Mouse (Mus musculus): ENCODE results near the gene R3hdm4.
"Not testable (repeated sequence)": the region's sequence is repeated elsewhere in the genome, so short reads cannot be mapped to it uniquely, and the experiment has no call there.

R3hdm4 gene

GRCm38 (mm10) chr10:79906712-79907111 is 14.3 kb downstream of the R3hdm4 start:
- no peak for DNase-seq (ENCODE audit: extremely low spot score, low spot score)

DNA sequence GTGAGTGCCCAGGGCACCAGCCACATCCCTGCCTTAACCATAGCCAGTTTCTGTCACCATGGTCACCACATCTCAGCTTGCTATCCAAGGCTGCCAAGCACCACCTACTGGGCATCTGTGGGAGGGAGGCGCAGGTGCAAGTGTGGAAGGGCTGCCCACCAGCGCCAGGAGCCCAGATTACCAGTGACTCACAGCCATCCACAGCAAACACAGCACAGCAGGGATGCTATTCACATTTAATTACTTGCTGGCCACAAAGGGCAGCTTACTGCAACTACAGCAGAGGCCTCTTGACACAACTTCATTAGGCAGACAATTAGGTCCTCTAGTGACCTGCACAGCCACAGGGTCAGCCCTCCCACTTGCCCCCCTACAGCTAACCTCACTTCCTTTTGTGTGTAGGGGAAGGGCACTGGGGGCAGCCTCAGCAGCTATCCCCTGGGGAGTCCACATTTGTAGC is 20.0 kb downstream of the R3hdm4 start:
- DNase-seq (ENCODE audit: extremely low spot score, low spot score), result no peak

DNA sequence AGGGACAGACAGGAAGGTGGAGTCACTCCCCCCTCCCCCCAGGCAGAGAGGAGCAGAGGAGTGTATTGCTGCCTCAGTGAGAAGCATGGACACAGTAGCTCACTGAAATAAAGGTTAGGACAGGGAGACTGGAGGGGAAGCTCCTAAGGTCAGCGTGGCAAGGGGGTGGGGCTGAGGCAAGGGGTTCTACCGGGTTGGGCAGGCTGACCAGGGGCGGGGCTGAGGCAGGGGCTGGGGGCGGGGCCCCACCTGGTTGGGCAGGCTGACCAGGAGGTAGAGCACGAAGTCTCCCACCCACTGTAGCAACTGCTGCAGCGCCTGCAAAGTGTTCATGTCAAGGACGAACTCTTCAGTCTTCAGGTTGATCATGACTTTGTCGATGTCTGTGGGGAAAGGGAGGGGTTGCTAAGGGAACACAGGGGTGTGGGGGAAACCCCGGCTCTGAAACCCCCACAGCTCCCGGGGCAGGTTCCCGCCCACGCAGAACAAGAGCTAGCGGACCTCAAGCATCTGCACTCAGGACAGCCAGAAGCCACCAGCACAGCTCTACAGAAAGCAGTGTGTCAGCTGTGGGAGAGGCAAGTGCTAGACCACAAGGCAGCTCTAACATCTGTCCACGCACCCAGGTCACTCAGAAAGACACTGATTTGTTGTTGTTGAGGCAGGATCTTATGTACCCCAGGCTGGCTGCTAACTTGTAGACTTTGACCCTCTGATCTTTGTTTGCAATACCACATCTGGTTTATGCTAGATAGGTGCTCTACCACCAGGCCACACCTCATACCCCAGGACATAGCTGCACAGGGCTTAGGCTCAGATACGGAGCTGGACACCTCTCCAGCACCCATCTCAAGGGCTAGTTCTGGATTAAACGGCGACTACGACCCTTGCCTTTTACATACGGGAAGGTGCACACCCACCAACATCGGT is 23.4 kb downstream of the R3hdm4 start:
- DNase-seq (ENCODE audit: extremely low spot score, low spot score), result no peak

- no peak for DNase-seq (ENCODE audit: extremely low spot score, low spot score)
Measured at GRCm38 (mm10) chr10:79896814-79897213, 24.2 kb downstream of the R3hdm4 start.

GRCm38 (mm10) chr10:79896306-79896705 is 24.7 kb downstream of the R3hdm4 start:
- no peak for DNase-seq (ENCODE audit: extremely low spot score, low spot score)

DNA sequence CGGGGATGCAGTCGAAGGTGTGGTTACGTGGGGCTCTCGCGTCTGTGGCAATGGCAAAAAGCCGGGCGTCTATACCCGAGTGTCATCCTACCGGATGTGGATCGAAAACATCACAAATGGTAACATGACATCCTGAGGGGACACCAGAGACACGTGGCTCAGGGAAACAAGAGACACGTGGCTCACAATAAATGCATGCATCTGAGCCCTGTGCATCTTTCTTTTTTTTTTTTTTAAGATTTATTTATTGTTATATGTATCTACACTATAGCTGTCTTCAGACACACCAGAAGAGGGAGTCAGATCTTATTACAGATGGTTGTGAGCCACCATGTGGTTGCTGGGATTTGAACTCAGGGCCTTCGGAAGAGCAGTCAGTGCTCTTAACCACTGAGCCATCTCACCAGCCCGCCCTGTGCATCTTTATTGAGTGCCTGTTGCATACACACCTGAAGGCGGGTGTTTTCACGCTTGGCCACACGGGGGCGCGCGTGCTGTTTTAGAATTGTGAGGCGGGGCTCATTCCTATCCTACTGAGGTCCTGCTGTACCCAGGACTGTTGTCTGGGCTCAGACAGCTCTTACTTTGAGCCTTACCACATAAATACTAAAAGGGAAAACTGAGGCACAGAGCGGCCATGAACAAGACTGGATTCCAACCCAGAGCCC is 28.4 kb downstream of the R3hdm4 start:
- DNase-seq (ENCODE audit: extremely low spot score, low spot score), result peak; percentile 88

DNA sequence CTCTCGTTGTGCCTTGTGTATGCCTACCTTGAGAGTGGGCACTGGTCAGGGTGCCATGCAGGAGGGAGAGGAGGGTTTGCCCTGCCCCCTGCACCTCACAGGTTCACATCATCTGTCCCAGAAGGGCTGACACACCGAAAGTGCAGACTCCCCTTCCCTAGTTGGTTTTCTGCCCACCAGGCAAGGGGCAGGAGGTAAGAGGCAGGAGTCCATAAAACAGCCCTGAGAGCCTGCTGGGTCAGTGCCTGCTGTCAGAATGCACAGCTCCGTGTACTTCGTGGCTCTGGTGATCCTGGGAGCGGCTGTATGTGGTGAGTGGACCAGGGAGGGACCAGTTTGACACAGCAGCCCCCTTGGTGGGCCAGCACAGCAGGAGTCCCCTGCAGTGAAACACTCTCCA is 30.3 kb downstream of the R3hdm4 start, which contains the start of gene Cfd:
TSS of gene Cfd (plus strand) at position 184 of the 400 bp plus-strand sequence.
- DNase-seq (ENCODE audit: extremely low spot score, low spot score), result no peak

DNA sequence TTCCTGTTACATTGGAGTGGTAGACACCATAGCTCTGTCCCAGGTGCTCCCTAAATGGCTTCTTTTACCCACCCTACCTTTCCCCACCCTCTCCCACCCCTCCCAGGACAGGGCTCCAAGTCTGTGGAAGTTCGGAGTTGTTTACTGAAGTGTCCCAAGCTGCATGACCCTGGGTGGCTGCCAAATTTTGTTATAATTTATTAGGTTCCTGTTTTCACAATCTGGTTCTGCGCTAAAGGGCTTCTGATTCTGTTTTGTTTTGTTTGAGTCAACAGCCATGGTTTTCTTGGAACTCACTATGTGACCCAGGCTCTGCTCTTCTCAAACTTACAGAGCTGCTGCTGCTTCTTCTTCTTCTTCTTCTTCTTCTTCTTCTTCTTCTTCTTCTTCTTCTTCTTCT is 31.6 kb downstream of the R3hdm4 start:
- DNase-seq (ENCODE audit: extremely low spot score, low spot score), result no peak

DNA sequence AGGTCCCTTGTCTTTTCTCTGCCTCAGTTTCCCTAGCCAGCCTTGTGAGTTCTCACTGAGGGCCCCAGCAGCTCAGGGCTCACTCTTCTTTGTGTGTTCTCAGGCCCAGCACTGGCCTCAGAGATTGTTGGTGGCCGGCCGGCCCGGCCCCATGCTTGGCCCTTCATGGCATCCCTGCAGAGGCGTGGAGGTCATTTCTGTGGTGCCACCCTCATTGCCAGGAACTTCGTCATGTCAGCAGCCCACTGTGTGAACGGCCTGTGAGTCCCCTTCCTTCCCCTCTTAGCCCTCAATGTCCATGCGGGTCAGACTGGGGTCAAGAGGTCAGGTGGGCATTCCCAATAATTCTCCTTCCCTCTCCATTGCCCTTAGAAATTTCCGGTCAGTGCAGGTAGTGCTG is 34.4 kb downstream of the R3hdm4 start:
- no peak for DNase-seq (ENCODE audit: extremely low spot score, low spot score)

GRCm38 (mm10) chr10:79886054-79886453 is 35.0 kb downstream of the R3hdm4 start, which contains the start of gene Elane:
Elane (plus strand) TSS chr10:79886247.
- DNase-seq (ENCODE audit: extremely low spot score, low spot score), result no peak

GRCm38 (mm10) chr10:79884938-79885337 is 36.1 kb downstream of the R3hdm4 start:
- DNase-seq (ENCODE audit: extremely low spot score, low spot score), result not testable (repeated sequence)

- no peak for DNase-seq (ENCODE audit: extremely low spot score, low spot score)
Measured at GRCm38 (mm10) chr10:79884446-79884845, 36.6 kb downstream of the R3hdm4 start.

- peak; percentile 77 for DNase-seq (ENCODE audit: extremely low spot score, low spot score)
Measured at GRCm38 (mm10) chr10:79883297-79884084, 37.5 kb downstream of the R3hdm4 start.

DNA sequence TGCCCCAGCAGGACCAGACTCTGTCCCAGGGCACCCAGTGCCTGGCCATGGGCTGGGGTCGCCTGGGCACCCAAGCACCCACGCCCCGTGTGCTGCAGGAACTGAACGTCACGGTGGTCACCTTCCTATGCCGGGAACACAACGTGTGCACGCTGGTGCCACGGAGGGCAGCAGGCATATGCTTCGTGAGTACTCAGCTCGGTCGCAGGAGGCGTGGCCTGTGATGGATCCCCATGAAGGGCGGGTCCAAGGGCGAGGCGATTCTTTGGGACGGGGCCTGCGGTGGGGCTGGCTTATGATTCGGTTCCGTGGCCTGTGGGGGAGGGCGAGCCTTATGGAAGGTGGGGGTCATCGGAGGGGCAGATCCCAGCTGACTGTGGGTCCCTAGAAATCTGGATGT is 39.0 kb downstream of the R3hdm4 start:
- no peak for DNase-seq (ENCODE audit: extremely low spot score, low spot score)

- no peak for DNase-seq (ENCODE audit: extremely low spot score, low spot score)
Measured at GRCm38 (mm10) chr10:79880721-79881120, 40.3 kb downstream of the R3hdm4 start.

DNA sequence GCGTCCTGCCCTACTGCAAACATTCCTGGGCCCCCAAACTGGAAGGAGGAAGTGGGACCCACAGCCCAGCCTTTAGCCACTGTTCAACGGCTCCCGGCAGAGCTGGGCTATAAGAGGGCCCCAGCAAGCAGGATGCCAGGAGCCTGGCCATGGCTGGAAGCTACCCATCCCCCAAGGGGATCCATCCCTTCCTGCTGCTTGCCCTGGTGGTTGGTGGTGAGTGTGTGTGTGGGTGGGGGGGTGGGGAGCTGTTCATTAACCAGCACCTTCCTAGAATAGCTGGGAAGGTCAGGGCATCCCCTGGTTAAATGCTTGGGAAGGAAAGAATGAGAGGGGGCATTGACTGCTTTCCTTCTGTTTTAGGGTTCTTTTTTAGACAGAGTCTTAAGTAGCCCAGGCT is 41.5 kb downstream of the R3hdm4 start:
- DNase-seq (ENCODE audit: extremely low spot score, low spot score), result no peak

GRCm38 (mm10) chr10:79877757-79878156 is 43.3 kb downstream of the R3hdm4 start:
- no peak for DNase-seq (ENCODE audit: extremely low spot score, low spot score)

- DNase-seq (ENCODE audit: extremely low spot score, low spot score), result no peak
Measured at GRCm38 (mm10) chr10:79877174-79877573, 43.8 kb downstream of the R3hdm4 start.

- peak; percentile 87 for DNase-seq (ENCODE audit: extremely low spot score, low spot score)
Measured at GRCm38 (mm10) chr10:79874290-79874862, 46.6 kb downstream of the R3hdm4 start, which contains the start of the genes Prtn3 and Plppr3. Prtn3 (plus strand) TSS chr10:79874476. Plppr3 (minus strand) TSS chr10:79874634.

DNA sequence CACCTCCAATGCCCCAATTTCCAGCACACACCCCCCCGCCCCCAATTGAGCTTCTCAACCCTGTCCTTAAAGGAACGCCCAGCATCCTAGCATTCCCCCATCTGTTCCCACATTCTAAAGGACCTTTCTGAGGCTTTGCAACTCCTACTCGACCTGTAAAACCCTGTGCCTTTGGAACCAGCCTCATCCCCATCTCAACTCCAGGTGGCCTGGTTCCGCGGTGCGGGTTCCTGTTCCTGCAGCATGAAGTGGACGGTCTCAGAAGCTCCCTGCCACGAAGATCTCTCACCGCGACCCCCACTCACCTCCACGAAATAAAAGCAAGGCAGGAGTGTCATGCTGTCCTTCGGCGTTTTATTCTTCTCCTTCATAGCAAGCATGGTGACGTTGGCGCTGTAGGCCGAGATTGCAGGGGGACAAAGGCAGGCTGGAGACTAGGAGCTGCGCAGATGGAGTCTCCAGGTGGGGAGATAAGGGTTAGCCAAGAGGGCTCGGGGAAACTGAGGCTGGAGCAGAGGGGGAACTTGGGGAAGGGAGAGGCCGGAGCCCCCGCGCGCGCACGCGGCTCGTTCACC is 47.2 kb downstream of the R3hdm4 start:
- DNase-seq (ENCODE audit: extremely low spot score, low spot score), result no peak

- DNase-seq (ENCODE audit: extremely low spot score, low spot score), result no peak
Measured at GRCm38 (mm10) chr10:79873313-79873712, 47.7 kb downstream of the R3hdm4 start.

Measured in neural tube, embryonic 10.5 days (tissue).